Mouse (Mus musculus): ENCODE results near the gene Rab11fip3.

GRCm38 (mm10) chr17:25943769-25944168 lies 125.6 kb downstream of the Rab11fip3 start:
- no peak for TF ChIP-seq MAX (IDR thresholded peaks at IDR 0.05)
- no peak for TF ChIP-seq CTCF (IDR thresholded peaks at IDR 0.05; ENCODE audit: control insufficient read depth, insufficient read depth, insufficient read length)
- TF ChIP-seq USF1 (IDR thresholded peaks at IDR 0.05; ENCODE audit: low read depth) = no peak
- TF ChIP-seq CEBPB (IDR thresholded peaks at IDR 0.05; ENCODE audit: low read depth) = no peak
